Mouse (Mus musculus) WW6 (cell line): ENCODE results near the gene Ak5.

Experiments
- DNase-seq: peaks from one replicate; pipeline ENCODE4 v3.0.0-alpha.2; 2013; ENCODE audit warnings: low read depth, low spot score

Gene Ak5

DNA sequence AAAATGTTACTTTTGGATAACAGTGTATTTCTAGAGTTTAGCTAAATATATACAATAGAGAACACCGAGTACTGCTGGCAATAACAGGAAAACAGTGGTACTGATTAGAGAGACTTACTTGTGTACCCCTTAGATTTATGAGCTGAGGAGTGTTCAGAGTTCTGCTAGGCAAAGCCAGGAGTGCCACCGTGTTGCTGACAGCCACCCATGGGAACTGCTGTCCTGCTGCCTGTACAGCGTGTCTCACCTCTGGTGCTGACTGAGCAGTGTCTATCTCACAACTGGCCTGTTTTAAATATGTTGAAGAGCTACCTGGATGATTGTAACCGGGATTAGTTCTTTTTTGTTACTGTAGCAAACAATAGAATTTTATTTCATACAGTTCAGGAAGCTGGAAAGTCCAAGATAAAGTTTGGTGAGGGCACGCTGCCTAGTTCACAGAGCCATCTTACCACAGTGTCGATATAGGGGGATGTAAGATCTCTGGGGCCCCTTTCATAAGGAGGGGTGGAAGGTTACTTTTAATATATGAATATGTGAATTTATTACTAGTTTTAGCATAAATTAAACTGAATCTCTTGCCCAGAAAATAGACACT, 103.5 kb downstream of the Ak5 start:
- DNase-seq = no peak

DNA sequence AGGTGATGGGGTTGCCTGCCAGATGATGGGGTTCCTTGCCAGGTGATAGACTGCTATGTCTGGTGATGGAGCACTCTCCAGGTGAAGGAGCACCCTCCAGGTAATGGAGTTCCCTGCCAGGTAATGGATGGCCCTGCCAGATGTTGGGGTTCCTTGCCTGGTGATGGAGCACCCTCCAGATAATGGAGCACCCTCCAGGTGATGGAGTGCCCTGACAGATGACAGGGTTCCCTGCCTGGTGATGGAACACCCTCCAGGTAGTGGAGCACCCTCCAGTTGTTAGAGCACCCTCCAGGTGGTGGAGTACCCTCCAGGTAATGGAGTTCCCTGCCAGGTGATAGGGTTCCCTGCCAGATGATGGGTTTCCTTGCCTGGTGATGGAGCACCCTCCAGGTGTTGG, 104.3 kb downstream of the Ak5 start:
- no peak for DNase-seq

DNA sequence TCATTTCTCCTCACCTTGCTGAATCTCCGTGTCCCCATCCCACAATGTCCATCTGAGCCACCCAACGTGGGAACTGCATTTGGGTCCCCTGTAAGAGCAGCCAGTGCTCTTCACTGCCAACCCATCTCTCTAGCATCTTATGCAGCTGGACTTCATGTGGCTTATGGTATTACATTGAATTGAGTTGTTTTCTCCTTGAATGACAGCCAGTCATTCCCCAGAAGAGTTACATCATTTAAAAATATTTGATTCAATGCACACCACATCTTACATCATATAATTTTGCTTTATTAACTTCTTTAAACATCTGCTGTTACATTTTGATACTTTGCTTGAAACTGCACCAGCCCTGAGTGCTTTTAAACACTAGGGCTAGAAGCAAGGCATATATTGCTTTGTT, 106.5 kb downstream of the Ak5 start:
- DNase-seq = no peak

DNA sequence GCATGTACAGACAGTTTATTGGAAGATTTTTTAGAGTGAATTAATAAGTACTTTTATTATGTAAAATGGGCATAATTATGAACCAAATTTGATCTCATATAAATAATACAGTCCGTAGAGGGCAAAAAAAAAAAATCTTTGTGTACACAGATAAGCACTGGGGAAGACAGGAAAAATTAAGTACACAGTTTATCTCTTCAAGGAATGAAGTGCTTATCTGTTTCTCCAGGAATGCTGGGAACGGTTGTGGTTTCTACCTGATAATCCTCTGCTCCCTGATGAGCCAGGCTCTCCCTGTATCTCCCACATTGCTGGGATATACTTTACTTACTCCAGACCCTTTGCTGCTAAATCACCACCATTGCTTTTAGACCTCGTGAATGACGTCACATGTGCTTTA, 108.9 kb downstream of the Ak5 start:
- DNase-seq = no peak

DNA sequence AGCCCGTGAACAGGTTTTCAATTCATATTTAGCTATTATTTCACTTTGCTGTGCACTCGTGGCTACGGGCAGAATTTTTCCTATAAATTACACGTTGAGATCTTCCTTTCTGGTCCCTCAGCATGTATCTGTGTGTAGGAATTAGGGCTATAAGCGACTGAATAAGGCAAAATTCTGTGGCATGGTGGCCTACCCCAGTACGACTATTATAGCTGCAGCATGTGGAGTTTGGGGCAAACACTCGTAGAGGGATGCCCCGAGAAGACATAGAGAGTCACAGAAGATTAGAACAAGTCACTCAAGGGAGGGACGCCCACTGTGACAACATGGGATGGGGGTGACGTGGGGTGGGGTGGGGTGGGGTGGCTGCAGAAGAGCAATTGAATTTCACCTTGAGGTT, 110.1 kb downstream of the Ak5 start:
- DNase-seq = no peak

DNA sequence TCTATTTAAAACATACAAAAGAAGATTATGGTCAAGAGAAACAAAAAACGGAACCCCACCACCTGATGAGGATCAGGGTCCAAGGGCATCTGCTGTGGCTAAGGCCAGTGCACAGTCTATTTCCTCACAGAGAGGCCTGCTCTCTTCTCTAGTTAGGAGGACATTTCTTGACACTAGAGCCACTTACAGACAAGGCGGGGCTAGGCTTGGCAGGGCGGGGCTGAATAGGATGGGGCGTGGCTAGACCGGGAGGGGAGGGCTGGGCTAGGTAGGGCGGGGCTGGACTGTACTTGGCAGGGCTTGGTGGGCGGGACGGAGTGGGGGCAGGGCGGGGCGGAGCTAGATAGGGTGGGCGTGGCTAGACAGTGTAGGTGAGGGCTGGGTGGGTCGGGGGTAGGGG, 110.5 kb downstream of the Ak5 start:
- DNase-seq = peak; percentile 62

DNA sequence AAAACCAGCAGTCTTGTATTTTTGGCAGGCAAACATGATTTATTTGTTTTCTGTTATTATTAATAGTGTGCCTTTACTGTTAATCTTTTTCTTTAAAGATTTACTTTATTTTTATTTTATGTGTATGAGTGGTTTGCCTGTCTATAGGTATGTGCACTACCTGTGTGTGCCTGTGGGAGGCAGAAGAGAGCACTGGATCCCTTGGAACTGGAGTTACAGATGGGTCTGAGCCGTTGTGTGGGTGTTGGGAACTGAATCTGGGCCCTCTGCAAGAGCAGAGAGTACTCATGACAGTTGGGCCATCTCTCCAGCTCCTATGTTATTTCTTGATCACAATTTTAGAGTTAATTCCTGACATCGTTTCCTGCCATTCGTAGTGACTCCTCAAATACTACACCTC, 111.2 kb downstream of the Ak5 start:
- DNase-seq = no peak

DNA sequence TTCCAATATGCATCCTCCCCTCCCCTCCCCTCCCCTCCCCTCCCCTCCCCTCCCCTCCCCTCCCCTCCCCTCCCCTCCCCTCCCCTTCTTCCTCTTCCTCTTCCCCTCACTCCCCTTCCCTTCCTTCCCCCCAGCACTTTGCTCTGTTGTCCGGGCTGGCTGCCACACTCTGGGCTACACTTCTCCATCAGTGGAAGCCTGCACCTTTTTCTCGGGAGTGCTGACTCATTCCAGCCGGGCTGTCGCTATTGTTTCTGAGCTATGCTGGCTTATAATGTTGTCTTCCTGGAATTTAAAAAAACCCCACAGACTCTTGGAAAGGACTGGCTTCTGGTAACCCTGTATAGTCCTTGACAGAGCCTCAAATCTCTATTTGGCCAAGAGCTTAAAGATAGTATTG, 111.7 kb downstream of the Ak5 start:
- no peak for DNase-seq

DNA sequence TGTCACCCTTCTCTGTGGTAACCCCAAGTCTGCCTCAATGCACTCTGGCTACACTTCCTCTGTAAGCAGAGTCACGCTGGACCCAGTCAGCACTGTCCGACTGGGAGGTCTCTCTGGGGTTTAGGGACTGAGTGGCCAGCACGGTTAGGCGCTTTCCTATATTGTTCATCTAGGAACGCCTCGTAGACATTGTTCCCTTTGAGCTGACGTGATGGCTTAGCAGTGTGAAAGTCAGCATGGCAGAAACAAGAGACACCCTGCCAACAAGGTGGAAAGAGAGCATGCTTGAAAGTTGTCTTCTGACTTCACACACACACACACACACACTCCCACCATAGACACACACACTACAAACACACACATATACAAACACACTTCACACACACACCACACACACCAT, 112.9 kb downstream of the Ak5 start:
- DNase-seq = no peak

DNA sequence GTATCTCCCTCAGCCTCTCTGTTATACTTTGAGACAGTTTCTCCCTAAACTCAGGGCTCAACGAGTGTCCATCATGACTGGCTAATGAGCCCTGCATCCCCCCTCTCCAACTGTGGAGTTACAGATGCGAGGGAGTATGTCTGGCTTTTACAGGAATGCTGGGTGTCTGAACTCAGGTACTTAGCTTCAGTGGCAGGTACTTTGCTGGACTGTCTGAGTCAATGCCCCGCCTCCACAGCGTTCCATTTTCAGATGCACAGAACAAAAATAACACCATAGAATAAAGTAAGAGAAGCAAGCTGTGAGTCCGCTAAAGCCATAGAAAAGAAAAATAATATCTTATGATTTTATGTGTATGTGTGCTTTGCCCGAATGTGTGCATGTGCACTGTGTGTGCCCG, 113.8 kb downstream of the Ak5 start:
- no peak for DNase-seq

DNA sequence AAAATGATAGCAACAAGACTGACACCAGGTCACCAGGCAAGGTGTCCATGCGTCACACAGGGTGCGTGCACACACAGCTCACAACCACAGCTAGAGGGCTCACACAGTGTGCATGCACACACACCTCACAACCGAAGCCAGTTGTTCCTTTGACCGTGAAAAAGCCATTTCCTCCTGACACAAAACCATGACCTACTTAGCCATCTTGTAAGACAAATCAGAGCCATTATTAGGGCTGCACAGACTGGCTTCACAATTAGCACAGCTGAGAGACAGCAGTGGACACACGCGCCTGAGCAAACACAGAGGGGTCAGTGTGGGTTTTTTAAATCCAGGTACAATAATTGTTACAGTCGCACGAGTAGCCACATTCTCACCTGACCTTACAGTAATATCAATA, 115.5 kb downstream of the Ak5 start:
- no peak for DNase-seq

DNA sequence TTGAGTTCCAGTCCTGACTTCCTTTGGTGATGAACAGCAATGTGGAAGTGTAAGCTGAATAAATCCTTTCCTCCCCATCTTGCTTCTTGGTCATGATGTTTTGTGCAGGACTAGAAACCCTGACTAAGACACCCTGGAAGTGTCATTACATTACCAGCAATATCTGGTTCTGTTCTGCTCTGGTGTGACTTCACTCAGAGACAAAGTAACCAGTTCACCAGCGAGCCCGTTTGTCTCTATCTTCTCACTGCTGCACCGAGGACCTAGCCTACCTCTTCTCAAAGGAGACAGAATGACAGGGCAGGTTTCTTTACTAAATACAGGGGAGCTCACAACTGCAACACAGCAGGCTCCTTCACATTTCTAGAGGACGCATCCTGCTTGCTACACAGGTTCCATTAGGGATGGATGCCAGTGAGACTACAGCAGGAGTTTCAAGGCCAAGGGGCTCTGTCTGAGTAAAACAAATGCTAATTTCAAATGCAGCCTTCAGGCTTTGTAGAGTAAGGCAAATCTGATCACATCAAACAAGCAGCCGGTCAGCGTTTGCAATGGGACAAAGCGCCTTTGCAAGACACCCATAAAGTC, 117.5 kb downstream of the Ak5 start:
- no peak for DNase-seq

DNA sequence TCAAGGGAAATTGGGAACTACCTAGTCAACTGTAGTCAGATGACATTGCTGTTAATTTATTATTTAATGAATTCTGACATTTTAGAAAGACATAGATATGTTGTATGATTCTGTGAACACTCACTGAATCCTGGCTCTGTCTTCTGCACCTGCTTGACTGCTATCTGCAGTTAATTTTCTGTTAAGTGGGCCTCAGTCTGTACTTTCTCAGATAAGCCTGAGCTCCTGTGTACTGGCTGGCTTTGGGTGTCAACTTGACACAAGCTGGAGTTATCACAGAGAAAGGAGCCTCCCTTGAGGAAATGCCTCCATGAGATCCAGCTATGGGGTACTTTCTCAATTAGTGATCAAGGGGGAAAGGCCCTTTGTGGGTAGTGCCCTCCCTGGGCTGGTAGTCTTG, 118.1 kb downstream of the Ak5 start:
- DNase-seq = no peak

DNA sequence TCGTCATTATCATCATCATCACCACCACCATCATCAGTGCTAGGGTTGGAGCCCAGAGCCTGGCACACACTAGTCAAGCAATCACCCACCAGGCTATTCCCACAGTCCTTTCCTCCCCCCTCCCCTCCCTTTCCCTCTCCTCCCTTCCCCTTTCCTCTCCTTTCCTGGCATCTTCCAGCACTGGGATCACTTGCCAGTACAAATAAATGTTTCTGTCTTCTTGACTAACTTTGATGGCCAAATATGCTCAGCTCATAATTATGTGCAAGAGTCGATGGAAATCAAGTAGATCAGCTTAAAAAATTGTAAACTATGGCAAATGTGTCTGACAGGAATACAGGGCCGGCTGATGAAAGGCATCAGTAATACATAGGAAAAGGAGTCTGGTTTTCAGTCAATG, 123.2 kb downstream of the Ak5 start:
- no peak for DNase-seq

DNA sequence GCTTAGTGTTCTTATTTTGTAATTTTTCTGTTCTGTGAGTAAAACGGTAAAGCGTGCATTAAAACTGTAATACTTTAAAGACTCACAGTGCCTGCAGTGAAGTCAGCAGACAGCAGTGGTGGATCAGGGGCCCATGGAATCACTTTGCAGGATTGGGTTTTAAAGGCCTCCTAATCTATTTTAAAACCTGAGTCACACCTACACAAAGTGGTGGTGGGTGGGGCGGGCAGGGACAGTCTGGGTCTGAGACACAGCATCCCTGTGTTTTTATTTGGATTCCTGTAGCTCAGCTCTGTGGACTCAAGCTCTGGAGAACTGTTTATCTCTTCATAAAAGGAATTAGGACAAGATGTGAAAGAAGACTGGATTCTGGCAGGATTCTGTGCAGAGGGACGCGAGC, 125.9 kb downstream of the Ak5 start:
- no peak for DNase-seq

DNA sequence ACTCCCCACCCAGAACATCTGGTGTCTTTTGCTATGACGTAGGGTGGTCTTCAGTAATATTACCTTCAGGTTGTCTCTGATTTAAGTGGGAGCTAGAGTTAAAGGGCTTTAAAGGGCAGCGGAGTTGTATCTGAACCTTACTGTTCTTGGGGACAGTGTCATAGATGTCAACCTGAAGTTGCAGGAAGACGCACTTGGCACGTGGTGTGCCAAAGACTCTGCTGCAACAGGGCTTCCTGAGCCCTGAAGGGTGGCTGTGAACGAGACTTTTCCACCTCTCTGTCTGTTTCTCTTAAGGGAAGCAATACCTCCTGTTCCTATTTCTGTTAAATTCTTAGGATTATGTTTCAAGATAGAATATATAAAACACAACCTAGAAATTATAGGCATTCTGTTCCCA, 137.8 kb downstream of the Ak5 start:
- no peak for DNase-seq

DNA sequence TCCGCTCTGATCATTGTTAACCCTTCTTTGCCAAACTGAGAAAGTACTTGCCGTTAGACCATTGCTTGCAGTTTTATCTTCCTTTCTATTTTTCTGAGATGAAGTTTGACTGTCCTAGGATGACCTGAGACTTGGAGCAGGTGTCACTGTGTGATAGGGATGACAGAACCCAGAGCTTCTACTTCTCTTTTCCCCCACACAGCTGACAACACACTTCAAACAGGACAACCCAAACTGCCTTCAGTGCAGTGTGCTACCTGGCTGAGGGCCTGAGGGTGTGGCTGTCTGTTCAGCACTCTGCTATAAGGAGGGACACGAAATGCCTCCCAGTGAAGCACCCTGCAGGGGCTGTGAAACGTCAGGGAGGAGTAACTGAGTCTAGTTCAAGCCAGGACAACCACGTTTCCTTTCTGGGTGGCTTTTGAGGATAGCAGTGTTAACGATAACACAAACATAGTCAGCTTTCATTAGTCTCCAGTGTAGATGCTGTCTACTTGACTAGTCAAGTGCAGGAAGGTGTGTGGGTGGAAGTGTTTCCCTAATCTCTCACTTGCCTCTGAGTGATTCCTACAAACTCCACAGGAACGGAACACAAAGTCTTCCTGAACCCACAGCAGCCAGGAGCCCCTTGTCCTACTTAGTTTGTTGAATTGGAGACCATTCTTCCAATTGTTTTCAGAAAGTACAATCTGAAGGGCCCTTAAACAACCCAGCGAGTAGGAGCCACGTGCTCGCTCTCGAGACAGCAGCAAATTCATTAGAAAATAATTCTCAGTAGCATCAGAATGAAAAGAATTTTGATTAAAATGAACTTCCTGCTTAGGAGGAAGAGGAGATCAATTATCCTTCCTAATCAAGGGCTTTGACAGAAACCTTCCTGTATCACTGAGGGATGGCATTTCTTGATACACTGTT, 138.8 kb downstream of the Ak5 start:
- no peak for DNase-seq

DNA sequence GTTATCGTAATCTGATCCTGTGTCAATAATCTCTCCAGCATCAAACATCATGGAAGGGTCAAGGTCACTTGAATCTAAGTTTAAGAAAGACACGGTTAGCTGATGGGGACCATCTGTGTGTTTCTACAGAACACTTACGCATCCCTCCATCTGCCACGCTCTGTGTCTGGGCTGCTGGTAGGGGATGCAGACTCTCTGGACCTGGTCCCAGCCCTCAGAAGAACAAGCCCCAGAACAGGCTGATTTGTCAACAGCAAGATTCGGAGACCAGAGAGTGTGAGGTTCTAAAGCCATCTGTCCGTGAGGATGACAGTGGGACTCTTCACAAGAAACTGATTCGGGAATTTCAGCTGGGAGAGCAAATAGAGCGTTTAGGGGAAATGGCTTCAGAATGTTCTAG, 141.4 kb downstream of the Ak5 start:
- no peak for DNase-seq

DNA sequence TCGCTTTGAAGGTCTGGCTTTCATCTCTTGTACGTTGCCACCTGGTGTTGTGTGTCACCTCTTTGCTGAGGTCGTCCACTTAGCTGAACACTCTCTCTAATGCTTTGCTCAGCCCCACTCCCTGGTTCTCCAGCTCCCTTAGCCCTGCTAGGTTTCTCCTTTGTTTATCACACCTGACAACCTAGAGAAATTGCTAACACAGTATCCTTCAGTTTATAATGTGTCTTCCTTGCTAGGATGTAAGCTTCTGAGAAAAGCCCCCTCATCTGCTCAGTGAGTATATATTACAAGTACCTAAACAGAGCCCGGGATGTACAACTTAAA, 144.9 kb downstream of the Ak5 start:
- no peak for DNase-seq

DNA sequence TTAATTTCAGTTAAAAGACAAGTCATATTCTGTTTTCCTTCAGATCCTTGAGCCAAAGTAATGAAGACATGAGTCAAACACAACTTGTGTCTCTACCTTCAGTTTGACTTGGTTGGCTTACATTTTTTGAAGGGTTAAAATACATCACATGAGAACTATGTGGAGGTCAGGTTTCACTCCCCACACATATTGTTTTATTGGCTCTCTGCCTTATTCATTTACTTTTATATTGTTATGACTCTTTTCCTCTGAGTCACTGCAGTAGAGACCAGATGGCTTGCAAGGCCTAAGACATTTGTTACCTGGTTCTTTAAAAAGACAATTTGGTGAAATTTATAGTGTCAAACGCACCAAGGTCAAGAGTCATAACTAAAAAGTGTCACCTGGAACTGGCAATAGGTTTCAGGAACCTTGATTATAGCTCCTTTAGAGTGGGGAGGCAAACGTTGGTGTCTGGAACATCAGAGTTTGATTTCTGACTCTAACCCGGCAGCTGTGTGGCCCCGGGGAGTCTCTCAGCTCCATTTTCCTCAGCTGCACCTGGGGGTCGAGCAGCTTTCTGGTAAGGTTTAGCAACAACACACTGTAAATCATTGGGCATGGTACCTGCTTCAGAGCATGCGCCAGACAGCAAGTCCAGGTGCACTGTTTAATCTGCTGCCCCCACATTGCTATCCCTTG, 145.4 kb downstream of the Ak5 start:
- DNase-seq = no peak

DNA sequence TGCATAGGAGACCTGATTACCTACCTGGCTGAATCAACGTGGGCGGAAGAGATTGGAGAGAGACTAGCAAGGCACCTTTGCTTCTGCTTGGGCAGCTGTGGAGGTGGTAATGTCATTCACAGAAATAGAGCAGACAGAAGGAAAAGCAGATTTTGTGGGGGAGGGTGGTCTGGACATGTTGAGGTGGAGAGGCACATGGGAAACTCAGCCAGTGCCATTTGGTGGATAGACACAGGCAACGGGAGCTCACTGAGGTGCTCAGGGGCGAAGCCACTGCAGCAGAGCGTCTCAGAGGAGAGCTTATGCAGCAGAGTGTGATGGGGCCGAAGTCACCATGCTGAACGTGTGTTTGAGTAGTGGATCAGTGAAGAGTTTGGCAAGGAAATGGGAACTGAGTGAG, 147.1 kb downstream of the Ak5 start:
- DNase-seq = no peak

DNA sequence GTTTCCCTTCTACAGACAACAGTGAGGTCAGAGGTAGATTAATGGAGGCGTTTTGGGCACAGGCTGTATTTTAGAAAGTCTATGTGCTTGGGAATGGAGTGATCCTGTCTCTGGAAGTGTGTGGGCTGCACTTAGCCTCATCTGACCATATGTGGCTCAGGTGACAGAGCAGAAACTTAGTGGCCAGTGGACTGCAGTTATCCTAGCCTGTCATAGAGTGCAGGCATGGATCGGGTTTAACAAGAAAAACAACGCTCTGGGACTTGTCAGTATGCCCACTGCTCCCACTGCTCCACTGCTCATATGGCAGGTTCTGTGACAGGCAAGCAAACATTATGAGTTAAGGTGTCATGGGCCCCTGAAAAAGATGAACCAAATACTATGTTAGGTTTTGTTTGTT, 148.1 kb downstream of the Ak5 start:
- DNase-seq = no peak

DNA sequence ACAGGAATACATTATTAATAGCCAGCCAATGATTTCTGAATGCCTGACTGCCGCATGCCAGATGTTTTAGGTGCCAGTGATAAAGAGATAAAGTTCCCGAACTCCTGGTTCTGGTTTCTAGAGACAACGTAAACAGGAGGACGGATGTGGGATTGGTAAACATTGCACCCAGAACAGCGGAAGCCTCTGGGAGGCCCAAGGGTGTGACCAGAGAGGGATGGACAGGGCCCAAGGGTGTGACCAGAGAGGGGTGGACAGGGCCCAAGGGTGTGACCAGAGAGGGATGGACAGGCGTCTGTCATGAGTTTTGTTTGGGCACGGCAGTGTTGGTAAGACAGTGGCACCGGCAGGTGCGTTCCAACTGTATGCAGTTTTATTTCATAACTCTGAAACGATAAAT, 148.6 kb downstream of the Ak5 start:
- DNase-seq = no peak
